ENCODE assay signal across 19 mouse cellular contexts in the genomic region with DNA sequence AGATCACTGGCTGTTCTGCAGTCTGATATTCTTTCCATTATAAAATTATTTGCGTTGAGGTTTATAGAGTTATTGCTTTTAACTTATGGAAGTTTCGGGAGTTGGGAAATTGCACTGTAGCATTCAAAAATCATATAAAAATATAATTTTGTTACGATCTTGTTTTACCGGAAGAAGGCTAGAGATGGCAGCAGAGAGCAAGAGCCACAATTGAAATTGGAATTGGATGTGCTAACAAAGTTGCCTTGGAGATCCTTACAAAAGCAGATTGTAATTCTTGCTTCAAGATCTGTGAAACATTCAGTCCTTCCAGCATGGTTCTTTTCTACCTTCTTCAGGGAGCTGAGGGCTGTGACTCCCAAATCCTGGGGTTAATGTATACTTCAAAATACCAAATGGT.
DNase-seq lines count a peak whose midpoint lies in the region; ATAC-seq and TF ChIP-seq lines count a peak whose summit lies in the region.
"Had no signal": no experiment of that assay in that cellular context is flagged by ENCODE, and none has a peak within 500 bp of the region (broad histone marks: within the 10 kb centered on the region; RNA-seq: fewer than 3 reads in every experiment).

No protein-coding gene starts in this region.

- no peak overlapping the region for H3K4me2 ChIP-seq in forebrain, embryonic 14.5 days (ENCODE audit: low read length)
- no peak overlapping the region for H3K4me2 ChIP-seq in forebrain, embryonic 12.5 days
- H3K4me2 ChIP-seq in intestine, postnatal 0 days (replicated peaks; ENCODE audit: low read depth), result no peak overlapping the region
- no peak overlapping the region for H3K4me2 ChIP-seq in intestine, embryonic 15.5 days (replicated peaks)
- H3K4me2 ChIP-seq: embryonic facial prominence, embryonic 15.5 days; hindbrain, embryonic 13.5 days; liver, embryonic 11.5 days had no signal

- TF ChIP-seq CTCF in intestine, postnatal 0 days (IDR thresholded peaks at IDR 0.05; ENCODE audit: low read depth), result peak; percentile 60
- TF ChIP-seq CTCF in lung, adult 2 months (IDR thresholded peaks at IDR 0.05; ENCODE audit: insufficient read depth, low read length), result peak; percentile 6; the same call in 1 of the 2 replicates

- H3K27me3 ChIP-seq in forebrain, embryonic 14.5 days (replicated peaks; ENCODE audit: control insufficient read depth, insufficient read depth, low read length), result no peaks in the 10 kb centered on the region
- no peaks in the 10 kb centered on the region for H3K27me3 ChIP-seq in forebrain, embryonic 12.5 days
- no peaks in the 10 kb centered on the region for H3K27me3 ChIP-seq in intestine, postnatal 0 days (replicated peaks; ENCODE audit: control insufficient read depth, insufficient read depth, low read length)
- no peaks in the 10 kb centered on the region for H3K27me3 ChIP-seq in intestine, embryonic 15.5 days (replicated peaks)
- H3K27me3 ChIP-seq: CH12.LX; embryonic facial prominence, embryonic 15.5 days; hindbrain, embryonic 13.5 days; megakaryocyte, embryonic 14.5 days had no signal

- H3K4me1 ChIP-seq in forebrain, embryonic 14.5 days (ENCODE audit: control insufficient read depth, insufficient read depth, low read length), result no peaks in the 10 kb centered on the region
- 0 out of 2 replicates have a peak, but pooled peaks cover 2% of the 10 kb centered on the region for H3K4me1 ChIP-seq in forebrain, embryonic 12.5 days
- no peaks in the 10 kb centered on the region for H3K4me1 ChIP-seq in intestine, postnatal 0 days (replicated peaks; ENCODE audit: control insufficient read depth, insufficient read depth, low read length)
- H3K4me1 ChIP-seq in intestine, embryonic 15.5 days (replicated peaks), result no peaks in the 10 kb centered on the region
- no peaks in the 10 kb centered on the region for H3K4me1 ChIP-seq in lung, adult 2 months (ENCODE audit: control insufficient read depth, insufficient read depth, low read length)
- H3K4me1 ChIP-seq: embryonic facial prominence, embryonic 15.5 days; megakaryocyte, embryonic 14.5 days had no signal

- no peak overlapping the region for H3K4me3 ChIP-seq in forebrain, embryonic 14.5 days (ENCODE audit: low read depth, low read length)
- no peak overlapping the region for H3K4me3 ChIP-seq in forebrain, embryonic 12.5 days (replicated peaks)
- no peak overlapping the region for H3K4me3 ChIP-seq in intestine, postnatal 0 days (ENCODE audit: low read depth, low read length)
- no peak overlapping the region for H3K4me3 ChIP-seq in intestine, embryonic 15.5 days (replicated peaks)
- no peak overlapping the region for H3K4me3 ChIP-seq in lung, adult 2 months (replicated peaks; ENCODE audit: extremely low read depth, low read depth, low read length)
- H3K4me3 ChIP-seq: embryonic facial prominence, embryonic 15.5 days; hindbrain, embryonic 13.5 days; megakaryocyte, embryonic 14.5 days had no signal

- peak; percentile 23 for DNase-seq in forebrain, embryonic 14.5 days (ENCODE audit: low spot score)
- DNase-seq in lung, adult 2 months, result no peak
- no peak for DNase-seq in lung, postnatal 36 days
- DNase-seq in brain, adult 2 months (ENCODE audit: low read depth, low spot score), result peak; percentile 41
- DNase-seq in urinary bladder, postnatal 36 days (ENCODE audit: low spot score in 2 of 2), result no peak
- DNase-seq: adrenal gland, postnatal 36 days; cerebellum, adult 2 months; cerebellum, postnatal 36 days; gastrocnemius, postnatal 14 days; retina, postnatal 1 day; thymus, postnatal 14 days had no signal

- no peak for TF ChIP-seq POLR2A in lung, adult 2 months (IDR thresholded peaks at IDR 0.05; ENCODE audit: borderline replicate concordance, extremely low read depth, low read depth, low read length)

- H3K36me3 ChIP-seq in forebrain, embryonic 14.5 days (ENCODE audit: control insufficient read depth, insufficient read depth, low read length), result no peaks in the 10 kb centered on the region
- H3K36me3 ChIP-seq in forebrain, embryonic 12.5 days (replicated peaks), result no peaks in the 10 kb centered on the region
- H3K36me3 ChIP-seq in intestine, postnatal 0 days (ENCODE audit: control insufficient read depth, insufficient read depth), result no peaks in the 10 kb centered on the region
- no peaks in the 10 kb centered on the region for H3K36me3 ChIP-seq in intestine, embryonic 15.5 days
- H3K36me3 ChIP-seq: embryonic facial prominence, embryonic 15.5 days; hindbrain, embryonic 13.5 days had no signal

- H3K9ac ChIP-seq in forebrain, embryonic 14.5 days (ENCODE audit: low read length), result no peak overlapping the region
- H3K9ac ChIP-seq in forebrain, embryonic 12.5 days, result no peak overlapping the region
- H3K9ac ChIP-seq in intestine, postnatal 0 days (ENCODE audit: low read depth, low read length), result no peak overlapping the region
- H3K9ac ChIP-seq in intestine, embryonic 15.5 days, result no peak overlapping the region
- H3K9ac ChIP-seq: embryonic facial prominence, embryonic 15.5 days; hindbrain, embryonic 13.5 days had no signal

- no peak for ATAC-seq in forebrain, embryonic 14.5 days
- ATAC-seq in forebrain, embryonic 12.5 days (ENCODE audit: low FRiP score), result no peak
- no peak for ATAC-seq in intestine, postnatal 0 days
- ATAC-seq in intestine, embryonic 15.5 days, result no peak

- WGBS in forebrain, embryonic 14.5 days, result 73% methylated on average over 4 of the region's 4 CpGs
- 74% methylated on average over 4 of the region's 4 CpGs for WGBS in forebrain, embryonic 12.5 days
- WGBS in intestine, postnatal 0 days, result 74% methylated on average over 4 of the region's 4 CpGs
- 78% methylated on average over 4 of the region's 4 CpGs for WGBS in intestine, embryonic 15.5 days
- WGBS in lung, adult 2 months, result 68% methylated on average over 4 of the region's 4 CpGs

- H3K9me3 ChIP-seq in forebrain, embryonic 14.5 days (replicated peaks; ENCODE audit: control insufficient read depth, low read length), result no peaks in the 10 kb centered on the region
- H3K9me3 ChIP-seq in forebrain, embryonic 12.5 days, result no peaks in the 10 kb centered on the region
- H3K9me3 ChIP-seq in intestine, postnatal 0 days (ENCODE audit: control insufficient read depth), result no peaks in the 10 kb centered on the region
- no peaks in the 10 kb centered on the region for H3K9me3 ChIP-seq in intestine, embryonic 15.5 days
- H3K9me3 ChIP-seq: embryonic facial prominence, embryonic 15.5 days; hindbrain, embryonic 13.5 days; megakaryocyte, embryonic 14.5 days had no signal

- H3K27ac ChIP-seq in forebrain, embryonic 14.5 days (ENCODE audit: low read depth, low read length), result no peak overlapping the region
- no peak overlapping the region for H3K27ac ChIP-seq in forebrain, embryonic 12.5 days
- no peak overlapping the region for H3K27ac ChIP-seq in intestine, postnatal 0 days (ENCODE audit: low read depth, low read length)
- no peak overlapping the region for H3K27ac ChIP-seq in intestine, embryonic 15.5 days
- H3K27ac ChIP-seq: embryonic facial prominence, embryonic 15.5 days; hindbrain, embryonic 13.5 days had no signal

Comparison
In these comparisons a context has a peak if more than half of its experiments do, and no peak if none do; other contexts are left out.
1. DNase-seq: peak in forebrain, embryonic 14.5 days (single experiment) and brain, adult 2 months (single experiment); none in lung, adult 2 months (single experiment), lung, postnatal 36 days (single experiment) and urinary bladder, postnatal 36 days (0 of 2).